Mouse (Mus musculus): Measurements from ENCODE around the gene 4933427D14Rik. TPM values are rescaled to one million over a fixed set of nuclear protein-coding genes. Genes with fewer than 3 reads are reported as not detected.
"Not testable (repeated sequence)": the region's sequence is repeated elsewhere in the genome, so short reads cannot be mapped to it uniquely, and the experiment has no call there.

4933427D14Rik gene
- polyA plus RNA-seq, 1 experiment: 19.4 TPM

DNA sequence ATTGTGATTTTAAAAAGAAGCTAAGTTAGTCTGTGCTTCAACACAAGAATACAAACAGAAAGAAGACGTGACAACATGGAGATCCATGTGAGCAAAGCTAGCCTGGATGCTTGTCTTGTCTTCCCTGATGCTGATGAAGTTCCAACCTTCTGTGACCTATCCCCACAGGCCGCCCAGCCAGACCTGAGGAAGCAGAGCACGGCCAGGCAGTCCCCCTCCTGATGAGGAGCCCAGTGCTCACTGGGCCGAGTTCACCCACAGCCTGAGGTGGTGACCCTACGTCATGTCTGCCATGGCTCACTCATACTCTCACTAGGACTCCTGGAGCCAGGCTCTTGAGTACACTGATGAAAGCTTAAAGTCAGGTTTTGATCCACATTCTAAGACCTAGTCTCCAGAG is 33.8 kb downstream of the 4933427D14Rik start:
- no peaks in the 10 kb centered on the region for H3K4me1 ChIP-seq (ENCODE audit: control insufficient read depth, insufficient read depth, low read length)
- H3K27me3 ChIP-seq (ENCODE audit: control insufficient read depth, insufficient read depth, low read length): no peaks in the 10 kb centered on the region
- no peak for DNase-seq
- no peak for TF ChIP-seq CTCF (IDR thresholded peaks at IDR 0.05; ENCODE audit: borderline replicate concordance, insufficient read depth, low read depth, low read length)
- no peak for TF ChIP-seq POLR2A (IDR thresholded peaks at IDR 0.05; ENCODE audit: borderline replicate concordance, insufficient read depth, low read length)
- H3K27ac ChIP-seq (ENCODE audit: insufficient read depth, low read length): no peak overlapping the region
- no peak overlapping the region for H3K4me3 ChIP-seq (replicated peaks; ENCODE audit: insufficient read depth, low read depth, low read length)
- 81% methylated on average over 5 of the region's 5 CpGs for WGBS

GRCm38 (mm10) chr11:72171906-72172305 is 35.4 kb downstream of the 4933427D14Rik start:
- not testable (repeated sequence) for H3K27ac ChIP-seq (ENCODE audit: insufficient read depth, low read length); H3K4me1 ChIP-seq (ENCODE audit: control insufficient read depth, insufficient read depth, low read length); H3K27me3 ChIP-seq (ENCODE audit: control insufficient read depth, insufficient read depth, low read length); DNase-seq; H3K4me3 ChIP-seq (replicated peaks; ENCODE audit: insufficient read depth, low read depth, low read length)
- WGBS: 88% methylated on average over 4 of the region's 4 CpGs

- Histone ChIP-seq H3K4me3 (replicated peaks; ENCODE audit: insufficient read depth, low read depth, low read length) (no peak overlapping the region), H3K4me1 (ENCODE audit: control insufficient read depth, insufficient read depth, low read length) (no peaks in the 10 kb centered on the region), H3K27ac (ENCODE audit: insufficient read depth, low read length) (no peak overlapping the region), H3K27me3 (ENCODE audit: control insufficient read depth, insufficient read depth, low read length) (no peaks in the 10 kb centered on the region)
- DNase-seq: no peak
- WGBS: 85% methylated on average over 4 of the region's 4 CpGs
- TF ChIP-seq CTCF (IDR thresholded peaks at IDR 0.05; ENCODE audit: borderline replicate concordance, insufficient read depth, low read depth, low read length) (no peak), POLR2A (IDR thresholded peaks at IDR 0.05; ENCODE audit: borderline replicate concordance, insufficient read depth, low read length) (no peak)
Observed at GRCm38 (mm10) chr11:72169871-72170270, 37.4 kb downstream of the 4933427D14Rik start.

GRCm38 (mm10) chr11:72163198-72163597 is 44.1 kb downstream of the 4933427D14Rik start:
- no peak overlapping the region for H3K27ac ChIP-seq (ENCODE audit: insufficient read depth, low read length)
- WGBS: 93% methylated on average over 2 of the region's 2 CpGs
- H3K4me1 ChIP-seq (ENCODE audit: control insufficient read depth, insufficient read depth, low read length): no peaks in the 10 kb centered on the region
- H3K27me3 ChIP-seq (ENCODE audit: control insufficient read depth, insufficient read depth, low read length): no peaks in the 10 kb centered on the region
- H3K4me3 ChIP-seq (replicated peaks; ENCODE audit: insufficient read depth, low read depth, low read length): no peak overlapping the region
- no peak for TF ChIP-seq POLR2A (IDR thresholded peaks at IDR 0.05; ENCODE audit: borderline replicate concordance, insufficient read depth, low read length)
- TF ChIP-seq CTCF (IDR thresholded peaks at IDR 0.05; ENCODE audit: borderline replicate concordance, insufficient read depth, low read depth, low read length): no peak
- DNase-seq: no peak

GRCm38 (mm10) chr11:72156624-72157023 is 50.6 kb downstream of the 4933427D14Rik start:
- Histone ChIP-seq H3K4me1 (ENCODE audit: control insufficient read depth, insufficient read depth, low read length) (no peaks in the 10 kb centered on the region), H3K4me3 (replicated peaks; ENCODE audit: insufficient read depth, low read depth, low read length) (no peak overlapping the region), H3K27ac (ENCODE audit: insufficient read depth, low read length) (no peak overlapping the region), H3K27me3 (ENCODE audit: control insufficient read depth, insufficient read depth, low read length) (no peaks in the 10 kb centered on the region)
- DNase-seq: no peak
- no peak for TF ChIP-seq CTCF (IDR thresholded peaks at IDR 0.05; ENCODE audit: borderline replicate concordance, insufficient read depth, low read depth, low read length)
- no peak for TF ChIP-seq POLR2A (IDR thresholded peaks at IDR 0.05; ENCODE audit: borderline replicate concordance, insufficient read depth, low read length)
- WGBS: 74% methylated on average over 2 of the region's 2 CpGs

GRCm38 (mm10) chr11:72155981-72156428 is 51.3 kb downstream of the 4933427D14Rik start:
- no peaks in the 10 kb centered on the region for H3K4me1 ChIP-seq (ENCODE audit: control insufficient read depth, insufficient read depth, low read length)
- no peaks in the 10 kb centered on the region for H3K27me3 ChIP-seq (ENCODE audit: control insufficient read depth, insufficient read depth, low read length)
- WGBS: 85% methylated on average over 4 of the region's 4 CpGs
- H3K4me3 ChIP-seq (replicated peaks; ENCODE audit: insufficient read depth, low read depth, low read length): no peak overlapping the region
- DNase-seq: no peak
- TF ChIP-seq CTCF (IDR thresholded peaks at IDR 0.05; ENCODE audit: borderline replicate concordance, insufficient read depth, low read depth, low read length) (no peak), POLR2A (IDR thresholded peaks at IDR 0.05; ENCODE audit: borderline replicate concordance, insufficient read depth, low read length) (no peak)
- H3K27ac ChIP-seq (ENCODE audit: insufficient read depth, low read length): no peak overlapping the region

GRCm38 (mm10) chr11:72155186-72155980 is 51.9 kb downstream of the 4933427D14Rik start:
- DNase-seq: no peak
- H3K4me1 ChIP-seq (ENCODE audit: control insufficient read depth, insufficient read depth, low read length): no peaks in the 10 kb centered on the region
- no peaks in the 10 kb centered on the region for H3K27me3 ChIP-seq (ENCODE audit: control insufficient read depth, insufficient read depth, low read length)
- WGBS: 47% methylated on average over 11 of the region's 11 CpGs
- H3K4me3 ChIP-seq (replicated peaks; ENCODE audit: insufficient read depth, low read depth, low read length): no peak overlapping the region
- no peak overlapping the region for H3K27ac ChIP-seq (ENCODE audit: insufficient read depth, low read length)
- no peak for TF ChIP-seq CTCF (IDR thresholded peaks at IDR 0.05; ENCODE audit: borderline replicate concordance, insufficient read depth, low read depth, low read length)
- TF ChIP-seq POLR2A (IDR thresholded peaks at IDR 0.05; ENCODE audit: borderline replicate concordance, insufficient read depth, low read length): no peak

DNA sequence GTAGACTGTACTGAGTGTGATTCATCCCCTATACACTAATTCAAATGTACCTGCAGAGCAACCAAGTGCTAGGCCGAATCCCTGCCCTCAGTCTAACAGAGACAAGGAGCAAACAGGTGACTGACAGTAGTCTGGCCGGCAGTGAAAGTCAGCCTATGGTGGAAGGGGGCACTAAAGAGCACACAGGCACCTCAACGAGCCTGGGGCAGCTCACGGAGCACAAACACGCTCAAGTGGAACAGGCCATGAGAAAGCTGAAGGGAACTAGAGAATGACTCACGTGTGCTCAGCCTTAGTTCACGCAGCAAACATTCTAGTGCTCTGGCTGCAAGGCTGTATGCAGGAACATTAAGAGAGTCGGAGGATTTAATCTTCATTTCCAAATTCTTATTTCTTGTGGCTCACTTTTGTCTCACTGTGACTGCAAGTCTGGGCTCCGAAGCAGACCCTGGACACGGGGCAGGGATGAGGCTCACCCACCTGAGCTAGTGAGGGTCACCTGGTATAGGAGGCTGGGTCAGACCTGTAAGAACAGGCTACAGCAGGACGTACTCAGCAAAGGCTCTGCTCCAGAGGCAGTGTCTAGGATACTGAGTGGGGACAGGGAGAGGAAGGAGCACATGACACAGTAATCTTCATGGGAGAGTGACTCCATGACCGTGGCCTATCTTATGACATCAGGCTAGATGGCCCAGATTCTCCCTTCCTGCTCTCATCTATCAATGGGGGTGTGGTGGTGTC is 54.0 kb downstream of the 4933427D14Rik start:
- no peak overlapping the region for H3K4me3 ChIP-seq (replicated peaks; ENCODE audit: insufficient read depth, low read depth, low read length)
- no peak overlapping the region for H3K27ac ChIP-seq (ENCODE audit: insufficient read depth, low read length)
- DNase-seq: no peak
- TF ChIP-seq POLR2A (IDR thresholded peaks at IDR 0.05; ENCODE audit: borderline replicate concordance, insufficient read depth, low read length): no peak
- TF ChIP-seq CTCF (IDR thresholded peaks at IDR 0.05; ENCODE audit: borderline replicate concordance, insufficient read depth, low read depth, low read length): no peak
- no peaks in the 10 kb centered on the region for H3K27me3 ChIP-seq (ENCODE audit: control insufficient read depth, insufficient read depth, low read length)
- 86% methylated on average over 12 of the region's 12 CpGs for WGBS
- no peaks in the 10 kb centered on the region for H3K4me1 ChIP-seq (ENCODE audit: control insufficient read depth, insufficient read depth, low read length)
